Mouse (Mus musculus): Measurements from ENCODE around the gene Stub1.
A peak's percentile ranks its signal among the peaks of the same experiment; 100 is the strongest.

The Stub1 gene

GRCm38 (mm10) chr17:25837533-25837932 is 4.3 kb upstream of the Stub1 start:
- DNase-seq (ENCODE audit: low read depth in 1 of 2, low spot score in 2 of 2), result no peak

- no peak for DNase-seq (ENCODE audit: low read depth in 1 of 2, low spot score in 2 of 2)
These were observed 3.8 kb upstream of the Stub1 start, which contains the start of gene Rhbdl1 for GRCm38 (mm10) chr17:25837076-25837410. Gene Rhbdl1 (minus strand): TSS chr17:25837295.

- no peak for DNase-seq (ENCODE audit: low read depth in 1 of 2, low spot score in 2 of 2)
These were observed 3.3 kb upstream of the Stub1 start for GRCm38 (mm10) chr17:25836397-25837075.

GRCm38 (mm10) chr17:25835816-25836215 is 2.6 kb upstream of the Stub1 start:
- DNase-seq (ENCODE audit: low read depth in 1 of 2, low spot score in 2 of 2), result no peak

DNA sequence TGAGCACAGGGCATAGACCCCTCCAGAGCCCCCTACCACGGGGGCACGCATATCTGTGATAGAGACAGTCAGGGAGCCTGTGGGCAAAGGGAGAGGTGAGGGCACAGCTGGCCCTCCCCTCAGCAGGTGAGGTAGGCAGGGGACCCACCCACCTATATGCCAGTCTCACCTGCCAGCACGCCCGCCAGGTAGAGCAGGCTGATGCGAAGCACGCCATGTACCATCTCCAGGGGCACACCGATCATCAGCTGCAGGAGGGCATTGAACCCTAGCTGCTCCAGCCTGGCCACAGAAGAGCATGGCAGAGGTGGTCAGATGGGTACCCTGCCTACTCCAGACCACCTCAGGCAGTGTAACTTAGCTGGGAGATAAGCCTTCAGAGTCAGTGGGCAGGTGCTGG is 2.1 kb upstream of the Stub1 start:
- DNase-seq (ENCODE audit: low read depth in 1 of 2, low spot score in 2 of 2), result no peak

GRCm38 (mm10) chr17:25834595-25835222 is 1.5 kb upstream of the Stub1 start:
- DNase-seq (ENCODE audit: low read depth in 1 of 2, low spot score in 2 of 2), result no peak

GRCm38 (mm10) chr17:25833961-25834594 is 874 bp upstream of the Stub1 start:
- no peak for DNase-seq (ENCODE audit: low read depth in 1 of 2, low spot score in 2 of 2)

GRCm38 (mm10) chr17:25832436-25833290 is 541 bp downstream of the Stub1 start:
- DNase-seq (ENCODE audit: low read depth in 1 of 2, low spot score in 2 of 2), result peak; percentile 94 to 98

- DNase-seq (ENCODE audit: low read depth in 1 of 2, low spot score in 2 of 2), result no peak
These were observed 1.5 kb downstream of the Stub1 start for GRCm38 (mm10) chr17:25831451-25832281.

DNA sequence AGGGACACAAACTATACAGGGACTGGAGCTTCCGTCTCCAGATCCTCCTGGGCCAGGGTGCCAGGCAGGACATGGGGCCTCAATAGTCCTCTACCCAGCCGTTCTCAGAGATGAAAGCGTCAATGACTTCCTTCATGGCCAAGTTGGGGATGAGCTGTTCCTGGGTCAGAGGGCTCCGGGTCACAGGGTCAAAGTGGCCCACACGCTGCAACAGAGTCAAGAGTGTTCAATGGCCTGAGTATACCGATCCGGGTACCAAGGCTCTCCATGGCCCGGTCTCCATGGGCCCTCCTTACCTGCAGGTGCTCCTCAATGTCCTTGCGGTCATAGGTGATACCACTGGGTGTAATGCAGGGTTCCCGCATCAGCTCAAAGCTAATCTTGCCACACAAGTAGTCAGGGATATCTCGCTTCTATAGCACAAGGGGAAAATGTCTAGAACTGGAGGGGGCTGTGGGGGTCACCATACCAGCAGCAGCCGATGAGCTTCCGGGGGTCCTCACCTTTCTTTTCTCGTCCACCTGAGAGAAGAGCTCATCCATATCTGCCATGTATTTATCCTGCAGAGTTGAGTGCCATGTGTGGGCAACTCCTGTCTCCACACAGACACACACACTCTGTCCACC is 2.3 kb downstream of the Stub1 start:
- DNase-seq (ENCODE audit: low read depth in 1 of 2, low spot score in 2 of 2), result no peak

GRCm38 (mm10) chr17:25830200-25830753 is 2.9 kb downstream of the Stub1 start:
- DNase-seq (ENCODE audit: low read depth in 1 of 2, low spot score in 2 of 2), result no peak

DNA sequence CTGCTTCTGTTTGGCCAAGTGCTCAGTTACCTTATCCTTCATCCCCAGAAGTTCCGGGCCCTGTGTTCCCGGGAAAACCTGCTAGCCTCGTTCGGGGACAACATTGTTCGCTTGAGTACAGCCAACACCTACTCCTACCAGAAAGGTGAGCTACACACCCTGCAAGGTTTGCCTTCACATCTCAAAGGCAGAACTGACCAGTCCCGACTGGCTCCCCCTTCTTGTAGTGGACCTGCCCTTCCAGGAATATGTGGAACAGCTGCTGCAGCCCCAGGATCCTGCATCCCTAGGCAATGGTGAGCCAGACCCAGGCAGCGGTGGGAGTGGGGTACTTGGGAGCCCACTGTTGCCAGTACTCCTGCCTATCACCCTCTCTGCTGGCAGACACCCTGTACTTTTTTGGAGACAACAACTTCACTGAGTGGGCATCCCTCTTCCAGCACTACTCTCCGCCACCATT is 3.6 kb downstream of the Stub1 start:
- no peak for DNase-seq (ENCODE audit: low read depth in 1 of 2, low spot score in 2 of 2)

DNA sequence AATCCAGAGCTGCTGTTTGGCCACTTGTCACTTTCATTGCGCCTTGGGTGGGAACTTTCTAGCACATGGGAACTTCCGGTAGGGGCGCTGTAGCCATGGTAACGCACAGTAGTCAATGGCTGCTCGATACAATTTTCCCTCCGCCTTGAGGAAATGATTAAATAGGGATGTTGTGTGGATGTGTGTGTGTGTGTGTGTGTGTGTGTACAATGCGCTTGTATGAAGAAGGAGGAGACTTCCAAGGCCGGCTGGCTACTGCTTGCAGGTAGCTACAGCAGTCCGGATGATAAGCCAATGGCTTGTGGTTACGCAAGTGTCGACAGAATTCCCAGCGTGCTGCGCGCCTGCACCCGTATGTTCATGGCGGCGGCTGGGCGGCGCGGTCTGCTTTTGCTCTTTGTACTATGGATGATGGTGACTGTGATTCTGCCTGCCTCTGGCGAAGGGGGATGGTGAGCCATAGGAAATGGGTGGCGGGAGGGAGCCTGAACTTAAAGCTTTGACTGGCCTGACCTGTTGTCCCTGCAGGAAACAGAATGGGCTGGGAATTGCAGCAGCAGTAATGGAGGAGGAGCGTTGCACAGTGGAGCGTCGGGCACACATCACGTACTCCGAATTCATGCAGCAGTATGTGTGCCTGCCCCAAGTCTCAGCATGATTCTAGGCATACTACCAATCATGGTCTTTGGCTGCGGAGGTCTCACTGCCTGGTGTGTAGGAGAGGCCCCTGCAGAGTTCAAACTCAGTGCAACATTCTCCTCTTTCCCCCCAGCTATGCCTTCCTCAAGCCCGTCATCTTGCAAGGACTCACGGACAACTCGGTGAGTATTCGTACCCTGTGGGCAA is 4.3 kb downstream of the Stub1 start, which contains the start of gene Jmjd8:
Jmjd8 (plus strand) TSS at position 156 of the 846 bp plus-strand sequence.
- DNase-seq (ENCODE audit: low read depth in 1 of 2, low spot score in 2 of 2), result no peak

- no peak for DNase-seq (ENCODE audit: low read depth in 1 of 2, low spot score in 2 of 2)
These were observed 5.0 kb downstream of the Stub1 start for GRCm38 (mm10) chr17:25828223-25828594.

GRCm38 (mm10) chr17:25827546-25828222 is 5.5 kb downstream of the Stub1 start:
- no peak for DNase-seq (ENCODE audit: low read depth in 1 of 2, low spot score in 2 of 2)

DNA sequence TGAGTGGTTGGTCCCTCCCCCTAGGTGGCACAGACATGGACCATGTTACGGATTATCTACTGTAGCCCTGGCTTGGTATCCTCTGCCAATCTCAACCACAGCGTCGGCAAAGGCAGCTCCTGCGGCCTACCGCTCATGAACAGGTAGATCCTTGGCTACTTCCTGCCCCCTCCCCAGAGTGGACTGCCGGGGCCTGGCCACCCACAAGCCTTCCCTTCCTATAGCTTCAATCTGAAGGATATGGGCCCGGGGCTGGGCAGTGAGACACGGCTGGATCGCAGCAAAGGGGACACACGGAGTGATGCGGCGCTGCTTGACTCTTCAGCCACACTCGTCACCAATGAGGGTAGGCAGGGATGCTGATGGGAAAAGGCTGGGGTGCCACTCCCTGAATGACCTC is 6.2 kb downstream of the Stub1 start:
- no peak for DNase-seq (ENCODE audit: low read depth in 1 of 2, low spot score in 2 of 2)

DNA sequence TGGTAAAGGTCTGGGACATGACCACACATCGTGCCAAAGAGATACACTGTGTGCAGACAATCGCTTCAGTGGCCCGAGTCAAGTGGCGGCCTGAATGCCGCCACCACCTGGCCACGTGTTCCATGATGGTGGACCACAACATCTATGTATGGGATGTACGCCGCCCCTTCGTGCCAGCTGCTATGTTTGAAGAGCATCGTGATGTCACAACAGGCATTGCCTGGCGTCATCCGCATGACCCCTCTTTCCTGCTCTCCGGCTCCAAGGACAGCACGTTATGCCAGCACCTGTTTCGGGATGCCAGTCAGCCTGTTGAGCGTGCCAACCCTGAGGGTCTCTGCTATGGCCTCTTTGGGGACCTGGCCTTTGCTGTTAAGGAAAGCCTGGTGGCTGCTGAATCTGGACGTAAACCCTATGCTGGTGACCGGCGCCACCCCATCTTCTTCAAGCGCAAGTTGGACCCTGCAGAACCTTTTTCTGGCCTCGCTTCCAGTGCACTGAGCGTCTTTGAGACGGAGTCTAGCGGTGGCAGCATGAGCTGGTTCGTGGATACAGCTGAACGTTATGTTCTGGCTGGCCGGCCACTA is 7.1 kb downstream of the Stub1 start:
- no peak for DNase-seq (ENCODE audit: low read depth in 1 of 2, low spot score in 2 of 2)

DNA sequence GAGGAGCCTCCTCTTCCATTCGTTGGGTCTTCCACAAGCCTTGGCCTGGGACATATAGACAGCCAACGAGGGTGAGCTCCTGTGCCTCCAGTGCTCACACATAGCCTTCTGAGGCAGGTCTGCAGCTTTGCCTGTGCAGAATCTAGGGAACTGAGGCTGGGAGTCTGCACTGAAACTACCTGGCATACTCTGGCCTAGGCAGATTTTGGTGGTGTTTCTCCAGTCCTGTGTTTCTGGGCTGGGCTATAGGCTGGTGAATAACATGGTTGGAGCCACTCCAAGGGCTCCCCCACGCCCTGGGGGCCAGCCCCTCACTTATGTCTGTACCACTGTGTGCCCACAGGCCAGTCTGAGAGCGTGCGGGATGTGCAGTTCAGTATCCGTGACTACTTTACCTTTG is 7.9 kb downstream of the Stub1 start:
- no peak for DNase-seq (ENCODE audit: low read depth in 1 of 2, low spot score in 2 of 2)
